Mouse (Mus musculus) stomach, embryonic 16.5 days (tissue): ENCODE data around the gene Ovol1. TPM values are rescaled to one million over a fixed set of nuclear protein-coding genes. Genes with fewer than 3 reads are reported as not detected.

Source experiments
- ATAC-seq: fragments of 200-750 bp; cut with Nextera tagmentation; 2 replicates; pipeline ENCODE4 v1.8.0; 2017; ENCODE audit warnings: moderate number of reproducible peaks, moderate TSS enrichment; ENCODE audit not compliant: insufficient read depth, low FRiP score
- H3K27ac ChIP-seq: fragments of 300-500 bp; sonication (generic); 2 replicates; pipeline ENCODE4 v1.5.1; 2014; ENCODE audit warnings: low read length
- H3K27me3 ChIP-seq: fragments of 300-500 bp; sonication (generic); 2 replicates; pipeline ENCODE4 v1.6.1; 2014; ENCODE audit warnings: low read length, control low read depth, mixed read lengths; ENCODE audit not compliant: control insufficient read depth, insufficient read depth
- H3K36me3 ChIP-seq: fragments of 300-500 bp; sonication (generic); 2 replicates; pipeline ENCODE4 v1.6.1; 2014; ENCODE audit warnings: low read length; ENCODE audit not compliant: control insufficient read depth, insufficient read depth
- H3K4me1 ChIP-seq: fragments of 300-500 bp; sonication (generic); 2 replicates; pipeline ENCODE4 v1.6.1; 2014; ENCODE audit warnings: low read length, control low read depth, mixed read lengths; ENCODE audit not compliant: control insufficient read depth, insufficient read depth
- H3K4me2 ChIP-seq: fragments of 300-500 bp; sonication (generic); 2 replicates; pipeline ENCODE4 v1.6.1; 2014; ENCODE audit warnings: low read depth, low read length, mixed read lengths
- H3K4me3 ChIP-seq: fragments of 300-500 bp; sonication (generic); replicated peaks from 2 replicates; pipeline ENCODE4 v1.5.1; 2014; ENCODE audit warnings: mild to moderate bottlenecking, low read length
- H3K9ac ChIP-seq: fragments of 300-500 bp; sonication (generic); 2 replicates; pipeline ENCODE4 v1.6.1; 2014; ENCODE audit warnings: low read length
- H3K9me3 ChIP-seq: fragments of 300-500 bp; sonication (generic); replicated peaks from 2 replicates; pipeline ENCODE4 v1.6.1; 2016; ENCODE audit warnings: low read length, control low read depth; ENCODE audit not compliant: control insufficient read depth
- WGBS: fragments of 180-500 bp; shearing (Covaris S2); extraction: QIAGEN DNeasy Blood & Tissue Kit; methylation state at CpG from one replicate; pipeline ENCODE4 v1.1.7; 2014; 5-methylcytosine and 5-hydroxymethylcytosine counted together
- polyA plus RNA-seq: library from polyadenylated mRNA; unstranded; fragments of >200 nt; fragmentation: Nextera tagmentation; extraction: Ambion mirVana; gene quantifications from 2 replicates; pipeline ENCODE4 v1.2.1, GENCODE M21; 2015

Ovol1 gene
- polyA plus RNA-seq, 1 experiment from 2014 or later, result 21.5 TPM

- ATAC-seq, result no peak
These were observed 60.0 kb downstream of the Ovol1 start for GRCm38 (mm10) chr19:5500330-5500875.

More at GRCm38 (mm10) chr19:5500330-5500875, 60.0 kb downstream of the Ovol1 start:
- no peak overlapping the region for H3K9ac ChIP-seq
- no peaks in the 10 kb centered on the region for H3K4me1 ChIP-seq
- 72% methylated on average over 2 of the region's 2 CpGs for WGBS
- no peak overlapping the region for H3K4me2 ChIP-seq
- no peak overlapping the region for H3K27ac ChIP-seq
- H3K9me3 ChIP-seq, result no peaks in the 10 kb centered on the region
- H3K36me3 ChIP-seq, result 0 out of 2 replicates have a peak, but pooled peaks cover 10% of the 10 kb centered on the region
- H3K27me3 ChIP-seq, result no peaks in the 10 kb centered on the region
- no peak overlapping the region for H3K4me3 ChIP-seq

Other genes with a start within 250 kb of the Ovol1 start
- not detected in 2 replicates for gene Catsper1, start 224.9 kb downstream of the Ovol1 start, polyA plus RNA-seq
- gene Cst6, start 211.1 kb downstream of the Ovol1 start, polyA plus RNA-seq, result 28.3 and 42.3 TPM in 2 replicates
- gene Eif1ad, start 193.9 kb downstream of the Ovol1 start, polyA plus RNA-seq, result 45.8 and 52.1 TPM in 2 replicates
- 377 and 400 TPM in 2 replicates for gene Banf1, start 193.5 kb downstream of the Ovol1 start, polyA plus RNA-seq
- gene Sart1, start 171.9 kb downstream of the Ovol1 start, polyA plus RNA-seq, result 54.1 and 56.4 TPM in 2 replicates
- gene Tsga10ip, start 158.1 kb downstream of the Ovol1 start, polyA plus RNA-seq, result 7.2 and 8.9 TPM in 2 replicates
- 203 and 207 TPM in 2 replicates for gene Drap1, start 135.7 kb downstream of the Ovol1 start, polyA plus RNA-seq
- 14.3 and 14.8 TPM in 2 replicates for gene AI837181, start 135.5 kb downstream of the Ovol1 start, polyA plus RNA-seq
- gene Fosl1, start 113.1 kb downstream of the Ovol1 start, polyA plus RNA-seq, result not detected in 2 replicates
- gene Ccdc85b, start 102.8 kb downstream of the Ovol1 start, polyA plus RNA-seq, result 4.7 and 5.7 TPM in 2 replicates
- 98.3 and 102 TPM in 2 replicates for gene Fibp, start 100.0 kb downstream of the Ovol1 start, polyA plus RNA-seq
- gene Ctsw, start 92.1 kb downstream of the Ovol1 start, polyA plus RNA-seq, result 1.6 and 2.2 TPM in 2 replicates
- gene Efemp2, start 86.7 kb downstream of the Ovol1 start, polyA plus RNA-seq, result 156 and 167 TPM in 2 replicates
- gene Mus81, start 72.2 kb downstream of the Ovol1 start, polyA plus RNA-seq, result 36.5 and 37.6 TPM in 2 replicates
- gene Cfl1, start 70.2 kb downstream of the Ovol1 start, polyA plus RNA-seq, result 2,233 and 2,288 TPM in 2 replicates
- gene 1700020D05Rik, start 56.9 kb downstream of the Ovol1 start, polyA plus RNA-seq, result 0.13 TPM in 1 of 2 replicates, not detected in the other
- 9.5 and 10.8 TPM in 2 replicates for gene Snx32, start 50.1 kb downstream of the Ovol1 start, polyA plus RNA-seq
- 7.4 and 7.8 TPM in 2 replicates for gene Ap5b1, start 7.4 kb upstream of the Ovol1 start, polyA plus RNA-seq
- 109 and 125 TPM in 2 replicates for gene Rnaseh2c, start 41.2 kb upstream of the Ovol1 start, polyA plus RNA-seq
- 43.3 and 45.2 TPM in 2 replicates for gene Kat5, start 49.6 kb upstream of the Ovol1 start, polyA plus RNA-seq
- 47.9 and 50.3 TPM in 2 replicates for gene Rela, start 76.8 kb upstream of the Ovol1 start, polyA plus RNA-seq
- 17.3 and 18.1 TPM in 2 replicates for gene Sipa1, start 103.1 kb upstream of the Ovol1 start, polyA plus RNA-seq
- gene Map3k11, start 128.1 kb upstream of the Ovol1 start, polyA plus RNA-seq, result 20.0 and 20.2 TPM in 2 replicates
- gene Pcnx3, start 128.3 kb upstream of the Ovol1 start, polyA plus RNA-seq, result 17.2 and 17.4 TPM in 2 replicates
- gene Kcnk7, start 143.7 kb upstream of the Ovol1 start, polyA plus RNA-seq, result 2.0 and 2.2 TPM in 2 replicates
- gene Ehbp1l1, start 165.7 kb upstream of the Ovol1 start, polyA plus RNA-seq, result 51.2 and 63.2 TPM in 2 replicates
- gene Fam89b, start 169.0 kb upstream of the Ovol1 start, polyA plus RNA-seq, result 64.6 and 66.5 TPM in 2 replicates
- gene Ltbp3, start 180.3 kb upstream of the Ovol1 start, polyA plus RNA-seq, result 22.8 and 24.6 TPM in 2 replicates
- gene Scyl1, start 210.8 kb upstream of the Ovol1 start, polyA plus RNA-seq, result 66.3 and 67.8 TPM in 2 replicates